Mouse (Mus musculus) 3T3-L1 (cell line): ENCODE results near the gene Glo1.
A peak's percentile ranks its signal among the peaks of the same experiment; 100 is the strongest.

ENCODE experiments used
- DNase-seq: peaks from one replicate; pipeline ENCODE4 v3.0.0-alpha.2; 2015; ENCODE audit warnings: low read depth, low spot score

Glo1 gene

GRCm38 (mm10) chr17:30580781-30581180 is 45.9 kb downstream of the Glo1 start:
- DNase-seq, result no peak

GRCm38 (mm10) chr17:30576946-30577345 is 49.7 kb downstream of the Glo1 start:
- no peak for DNase-seq

- peak; percentile 73 for DNase-seq
Measured at GRCm38 (mm10) chr17:30575941-30576773, 50.5 kb downstream of the Glo1 start, which contains the start of gene Btbd9. Btbd9 (minus strand) TSS chr17:30576488.

GRCm38 (mm10) chr17:30575121-30575904 is 51.4 kb downstream of the Glo1 start:
- DNase-seq, result peak; percentile 52

- no peak for DNase-seq
Measured at GRCm38 (mm10) chr17:30574783-30575075, 51.9 kb downstream of the Glo1 start.

- DNase-seq, result no peak
Measured at GRCm38 (mm10) chr17:30573990-30574782, 52.5 kb downstream of the Glo1 start.

- no peak for DNase-seq
Measured at GRCm38 (mm10) chr17:30570971-30571370, 55.7 kb downstream of the Glo1 start.

- DNase-seq, result no peak
Measured at GRCm38 (mm10) chr17:30570173-30570572, 56.5 kb downstream of the Glo1 start.

- no peak for DNase-seq
Measured at GRCm38 (mm10) chr17:30568473-30568872, 58.2 kb downstream of the Glo1 start.

GRCm38 (mm10) chr17:30564971-30565370 is 61.7 kb downstream of the Glo1 start:
- DNase-seq, result no peak

- DNase-seq, result peak; percentile 60
Measured at GRCm38 (mm10) chr17:30564407-30564806, 62.3 kb downstream of the Glo1 start.

GRCm38 (mm10) chr17:30563484-30564075 is 63.1 kb downstream of the Glo1 start:
- DNase-seq, result no peak

- no peak for DNase-seq
Measured at GRCm38 (mm10) chr17:30562770-30563169, 63.9 kb downstream of the Glo1 start.

- DNase-seq, result peak; percentile 48
Measured at GRCm38 (mm10) chr17:30559536-30559935, 67.1 kb downstream of the Glo1 start.

- no peak for DNase-seq
Measured at GRCm38 (mm10) chr17:30558623-30559022, 68.0 kb downstream of the Glo1 start.

GRCm38 (mm10) chr17:30556512-30556911 is 70.2 kb downstream of the Glo1 start:
- DNase-seq, result no peak

GRCm38 (mm10) chr17:30553027-30553937 is 73.4 kb downstream of the Glo1 start:
- DNase-seq, result peak; percentile 46

GRCm38 (mm10) chr17:30550774-30551107 is 75.9 kb downstream of the Glo1 start:
- peak; percentile 44 for DNase-seq

GRCm38 (mm10) chr17:30549899-30550773 is 76.5 kb downstream of the Glo1 start:
- DNase-seq, result peak; percentile 42

- no peak for DNase-seq
Measured at GRCm38 (mm10) chr17:30539098-30539497, 87.6 kb downstream of the Glo1 start.
